Mouse (Mus musculus): ENCODE data around the gene Med16. TPM values are rescaled to one million over a fixed set of nuclear protein-coding genes. Genes with fewer than 3 reads are reported as not detected.

Gene Med16
- polyA plus RNA-seq, 1 experiment from 2014 or later = 27.1 TPM

DNA sequence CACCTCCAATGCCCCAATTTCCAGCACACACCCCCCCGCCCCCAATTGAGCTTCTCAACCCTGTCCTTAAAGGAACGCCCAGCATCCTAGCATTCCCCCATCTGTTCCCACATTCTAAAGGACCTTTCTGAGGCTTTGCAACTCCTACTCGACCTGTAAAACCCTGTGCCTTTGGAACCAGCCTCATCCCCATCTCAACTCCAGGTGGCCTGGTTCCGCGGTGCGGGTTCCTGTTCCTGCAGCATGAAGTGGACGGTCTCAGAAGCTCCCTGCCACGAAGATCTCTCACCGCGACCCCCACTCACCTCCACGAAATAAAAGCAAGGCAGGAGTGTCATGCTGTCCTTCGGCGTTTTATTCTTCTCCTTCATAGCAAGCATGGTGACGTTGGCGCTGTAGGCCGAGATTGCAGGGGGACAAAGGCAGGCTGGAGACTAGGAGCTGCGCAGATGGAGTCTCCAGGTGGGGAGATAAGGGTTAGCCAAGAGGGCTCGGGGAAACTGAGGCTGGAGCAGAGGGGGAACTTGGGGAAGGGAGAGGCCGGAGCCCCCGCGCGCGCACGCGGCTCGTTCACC, 34.9 kb downstream of the Med16 start:
- ChIA-PET POLR2A (interaction anchor here (1.4 kb wide), 2 partner anchors 15 to 21 kb away, joined by 3 read pairs; no protein-coding TSS in a partner anchor), CTCF (interaction anchor here (1.2 to 1.7 kb wide), 2 partner anchors 10 to 39 kb away, joined by 3 to 5 read pairs; no protein-coding TSS in a partner anchor)
- TF ChIP-seq CTCF (IDR thresholded peaks at IDR 0.05) = no peak
- no peaks in the 10 kb centered on the region for H3K27me3 ChIP-seq
- ATAC-seq (no peak), DNase-seq (ENCODE audit: low read depth, low spot score) (no peak)
- in situ Hi-C loops (cut with MboI; ENCODE audit: low pct_unique_long_range_greater_than_20kb) = no loop called here

DNA sequence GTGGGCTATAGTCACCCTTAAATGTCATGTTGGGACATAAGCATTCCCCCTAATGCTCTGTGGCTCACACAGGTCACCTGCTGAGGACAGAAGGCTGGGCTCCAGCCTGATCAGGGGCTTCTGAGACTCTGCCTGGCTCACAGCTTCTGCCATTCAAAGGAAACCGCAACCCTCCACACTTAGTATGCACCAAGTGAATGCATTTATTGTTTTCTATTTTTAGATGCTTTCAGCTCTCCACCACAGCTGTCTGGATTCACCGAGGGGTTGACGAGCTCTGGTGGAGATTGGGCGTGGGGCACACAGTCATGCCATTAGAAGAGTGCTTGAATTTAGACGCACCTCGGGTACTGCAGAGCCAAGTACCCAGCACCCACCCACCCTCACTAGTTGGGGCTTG, 35.4 kb downstream of the Med16 start:
- CTCF ChIA-PET = interaction anchor here (1.2 to 1.7 kb wide), 2 partner anchors 10 to 38 kb away, joined by 3 to 5 read pairs; no protein-coding TSS in a partner anchor
- POLR2A ChIA-PET = interaction anchor here (1.4 kb wide), 2 partner anchors 15 to 20 kb away, joined by 3 read pairs; no protein-coding TSS in a partner anchor
- ATAC-seq = no peak

DNA sequence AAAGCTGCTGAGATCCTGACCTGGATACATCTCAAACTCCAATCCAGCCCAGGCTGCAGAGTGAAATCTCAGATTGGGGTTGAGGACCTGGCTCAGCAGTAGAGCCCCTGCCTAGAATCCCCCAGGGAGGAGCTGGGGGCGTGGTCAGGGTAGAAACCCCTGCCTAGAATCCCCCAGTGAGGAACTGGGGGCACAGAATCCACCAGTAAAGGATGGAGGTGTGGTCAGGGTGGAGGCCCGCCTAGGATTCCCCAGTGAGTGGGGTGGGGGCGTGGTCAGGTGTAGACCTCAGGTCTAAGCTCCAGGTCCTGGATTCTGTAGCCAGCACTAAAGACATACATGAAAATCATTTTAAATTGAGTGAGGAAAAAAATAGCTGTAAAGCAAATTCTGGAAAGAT, 35.9 kb downstream of the Med16 start:
- in situ Hi-C loops (cut with MboI; ENCODE audit: low pct_unique_long_range_greater_than_20kb) = no loop called here
- H3K27me3 ChIP-seq = no peaks in the 10 kb centered on the region
- no peak for TF ChIP-seq CTCF (IDR thresholded peaks at IDR 0.05)
- ChIA-PET CTCF (interaction anchor here (1.2 to 1.7 kb wide), 2 partner anchors 10 to 38 kb away, joined by 3 to 5 read pairs; no protein-coding TSS in a partner anchor), POLR2A (interaction anchor here (1.4 kb wide), 1 partner anchor 20 kb away, joined by 3 read pairs; no protein-coding TSS in a partner anchor)
- DNase-seq (ENCODE audit: low read depth, low spot score) = no peak
- ATAC-seq = no peak

More for the DNA sequence above, 35.4 kb downstream of the Med16 start:
- in situ Hi-C loops (cut with MboI; ENCODE audit: low pct_unique_long_range_greater_than_20kb) = no loop called here
- no peaks in the 10 kb centered on the region for H3K27me3 ChIP-seq
- no peak for TF ChIP-seq CTCF (IDR thresholded peaks at IDR 0.05)
- DNase-seq (ENCODE audit: low read depth, low spot score) = no peak

DNA sequence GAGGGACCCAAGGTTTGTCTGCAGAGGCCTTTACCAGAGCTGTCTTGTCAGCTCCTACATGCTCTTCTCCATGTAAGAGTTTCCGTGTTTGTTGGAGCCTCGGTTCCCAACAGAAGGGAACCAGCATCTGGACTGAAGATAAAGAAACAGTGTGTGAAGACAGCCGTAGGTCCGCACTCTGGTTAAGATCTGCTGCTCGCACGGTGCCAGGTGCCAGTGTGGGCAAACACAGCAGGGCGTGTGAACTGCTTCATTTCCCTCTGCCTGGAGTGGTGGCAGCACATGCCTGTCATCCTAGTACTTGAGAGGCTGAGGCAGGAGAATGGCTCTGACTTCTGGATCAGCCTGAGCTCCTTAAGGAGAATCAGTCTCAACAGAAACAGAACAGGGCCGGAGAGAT, 36.9 kb downstream of the Med16 start:
- POLR2A ChIA-PET = interaction anchor here (1.1 kb wide), 1 partner anchor 8 kb away, joined by 4 read pairs; no protein-coding TSS in a partner anchor
- no peaks in the 10 kb centered on the region for H3K27me3 ChIP-seq
- in situ Hi-C loops (cut with MboI; ENCODE audit: low pct_unique_long_range_greater_than_20kb) = no loop called here
- TF ChIP-seq CTCF (IDR thresholded peaks at IDR 0.05) = no peak
- CTCF ChIA-PET = interaction anchor here (1.0 kb wide), 1 partner anchor 31 kb away, joined by 3 read pairs; no protein-coding TSS in a partner anchor
- no peak for ATAC-seq
- DNase-seq (ENCODE audit: low read depth, low spot score) = no peak

DNA sequence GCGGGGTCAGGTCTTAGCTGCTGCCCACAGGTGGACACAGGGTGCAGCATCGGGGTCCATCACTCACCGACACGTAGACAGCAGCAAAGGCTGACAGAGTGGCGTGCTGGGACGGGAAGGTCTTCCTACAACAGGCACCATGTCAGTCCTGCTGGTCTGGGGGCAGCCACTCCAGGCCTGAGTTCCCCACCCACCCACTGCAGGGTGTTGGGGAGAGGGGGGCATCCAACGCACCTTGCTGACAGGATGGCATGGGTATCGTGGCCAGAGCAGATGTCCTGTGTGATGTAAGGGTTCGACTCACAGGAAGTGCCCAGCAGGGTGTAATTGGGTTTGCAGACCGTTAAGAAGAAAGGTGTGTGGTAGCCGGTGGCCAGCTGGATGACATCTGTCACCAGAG, 42.1 kb downstream of the Med16 start:
- in situ Hi-C loops (cut with MboI; ENCODE audit: low pct_unique_long_range_greater_than_20kb) = no loop called here
- TF ChIP-seq CTCF (IDR thresholded peaks at IDR 0.05) = no peak
- ATAC-seq (no peak), DNase-seq (ENCODE audit: low read depth, low spot score) (no peak)
- CTCF ChIA-PET = interaction anchor here (1.2 to 1.8 kb wide), 3 partner anchors 17 to 58 kb away, joined by 3 to 4 read pairs (median 3); no protein-coding TSS in a partner anchor
- POLR2A ChIA-PET = interaction anchor here (2.3 kb wide), 1 partner anchor 10 kb away, joined by 11 read pairs; no protein-coding TSS in a partner anchor
- no peaks in the 10 kb centered on the region for H3K27me3 ChIP-seq

DNA sequence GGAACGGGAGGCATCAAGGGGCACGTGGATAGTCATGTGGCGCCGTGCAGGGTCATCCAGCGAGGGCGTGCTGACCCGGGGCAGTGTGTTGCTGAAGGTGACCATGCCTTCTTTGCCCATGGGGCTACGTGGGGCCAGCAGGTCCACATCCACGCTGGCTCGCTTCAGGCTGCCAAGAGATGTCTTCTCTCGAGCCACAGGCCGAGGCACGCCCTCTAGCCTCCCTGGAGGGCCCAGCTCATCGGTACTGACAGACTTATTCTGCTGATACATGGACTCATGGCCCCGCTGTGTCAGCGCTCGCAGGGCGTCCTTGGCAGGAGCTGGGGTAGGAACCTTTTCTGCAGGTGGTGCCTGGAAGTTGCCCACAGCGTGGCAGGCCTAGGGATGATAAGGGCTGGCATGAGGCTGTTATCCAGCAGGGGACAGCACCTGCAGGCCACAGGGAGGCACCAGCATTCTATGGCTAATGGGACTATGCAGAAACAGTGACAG, 42.9 kb downstream of the Med16 start:
- in situ Hi-C loops (cut with MboI; ENCODE audit: low pct_unique_long_range_greater_than_20kb) = no loop called here
- no peaks in the 10 kb centered on the region for H3K27me3 ChIP-seq
- POLR2A ChIA-PET = interaction anchor here (2.3 kb wide), 1 partner anchor 9 kb away, joined by 11 read pairs; no protein-coding TSS in a partner anchor
- ATAC-seq (no peak), DNase-seq (ENCODE audit: low read depth, low spot score) (no peak)
- no peak for TF ChIP-seq CTCF (IDR thresholded peaks at IDR 0.05)
- CTCF ChIA-PET = interaction anchor here (1.4 to 1.8 kb wide), 2 partner anchors 31 to 35 kb away, joined by 3 to 4 read pairs; no protein-coding TSS in a partner anchor

DNA sequence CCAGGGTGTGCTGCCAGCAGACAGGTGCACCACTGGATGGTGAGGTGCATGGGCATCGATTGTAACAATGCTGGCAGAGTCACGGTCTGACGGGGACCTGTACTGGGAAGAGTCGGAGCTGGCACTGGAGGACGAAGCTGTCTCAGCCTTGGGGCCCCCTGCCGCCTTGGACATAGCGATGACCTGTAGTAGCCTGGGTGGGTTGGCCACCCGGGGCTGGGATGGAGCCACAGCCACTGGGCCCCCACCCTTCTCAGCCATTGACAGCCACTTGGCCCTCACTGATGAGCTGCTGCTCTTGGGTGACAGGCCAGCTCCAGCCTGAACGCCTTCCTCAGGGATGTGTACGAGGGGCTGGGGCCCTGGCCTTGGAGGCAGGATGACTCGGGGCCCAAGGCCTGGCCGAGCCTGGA, 43.5 kb downstream of the Med16 start:
- in situ Hi-C loops (cut with MboI; ENCODE audit: low pct_unique_long_range_greater_than_20kb) = no loop called here
- no peak for TF ChIP-seq CTCF (IDR thresholded peaks at IDR 0.05)
- ChIA-PET CTCF (interaction anchor here (1.1 to 1.8 kb wide), 3 partner anchors 18 to 36 kb away, joined by 3 to 4 read pairs (median 3); no protein-coding TSS in a partner anchor), POLR2A (interaction anchor here (2.3 kb wide), 1 partner anchor 8 kb away, joined by 11 read pairs; no protein-coding TSS in a partner anchor)
- no peaks in the 10 kb centered on the region for H3K27me3 ChIP-seq
- ATAC-seq = no peak
- DNase-seq (ENCODE audit: low read depth, low spot score) = no peak

DNA sequence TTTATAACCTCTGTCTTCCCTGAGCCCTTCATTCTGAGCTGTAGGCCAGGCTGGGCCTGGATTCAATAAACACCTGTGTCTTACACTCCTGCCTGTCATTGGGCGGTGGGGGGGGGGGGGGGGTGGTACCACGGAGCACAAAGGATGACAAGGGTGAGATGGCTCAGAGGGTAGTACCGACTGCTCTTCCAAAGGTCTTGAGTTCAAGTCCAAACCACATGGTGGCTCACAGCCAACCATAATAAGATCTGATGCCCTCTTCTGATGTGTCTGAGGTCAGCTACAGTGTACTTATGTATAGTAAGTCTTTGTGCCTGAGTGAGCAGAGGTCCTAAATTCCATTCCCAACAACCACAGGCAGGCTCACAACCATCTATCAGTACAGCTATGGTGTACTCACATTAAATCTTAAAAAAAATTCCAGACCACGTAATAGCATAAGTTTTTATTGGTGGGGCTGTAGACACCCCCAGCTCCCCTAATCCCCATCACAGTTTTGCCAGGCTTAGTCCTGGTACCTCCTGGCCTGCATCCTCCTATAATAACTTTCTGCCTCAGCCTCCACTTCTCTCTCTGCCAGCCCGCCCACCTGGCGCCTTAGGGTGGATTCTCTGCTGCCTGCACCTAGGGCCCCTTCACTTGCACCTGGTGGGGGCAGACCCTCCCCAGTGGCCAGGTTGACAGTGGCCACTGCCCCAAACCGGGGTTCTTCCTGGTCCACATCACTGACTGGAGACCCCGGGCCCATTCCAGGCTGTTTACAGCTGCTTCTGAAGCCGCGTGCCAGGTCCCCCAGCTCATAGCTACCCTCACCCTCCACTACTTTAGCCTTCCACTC, 44.2 kb downstream of the Med16 start:
- no peak for ATAC-seq
- no peak for DNase-seq (ENCODE audit: low read depth, low spot score)
- TF ChIP-seq CTCF (IDR thresholded peaks at IDR 0.05) = no peak
- CTCF ChIA-PET = interaction anchor here (1.1 to 1.4 kb wide), 2 partner anchors 19 to 36 kb away, joined by 3 read pairs; no protein-coding TSS in a partner anchor
- no peaks in the 10 kb centered on the region for H3K27me3 ChIP-seq
- POLR2A ChIA-PET = interaction anchor here (0.9 to 2.3 kb wide), 2 partner anchors 8 to 23 kb away, joined by 4 to 11 read pairs; no protein-coding TSS in a partner anchor
- in situ Hi-C loops (cut with MboI; ENCODE audit: low pct_unique_long_range_greater_than_20kb) = no loop called here

DNA sequence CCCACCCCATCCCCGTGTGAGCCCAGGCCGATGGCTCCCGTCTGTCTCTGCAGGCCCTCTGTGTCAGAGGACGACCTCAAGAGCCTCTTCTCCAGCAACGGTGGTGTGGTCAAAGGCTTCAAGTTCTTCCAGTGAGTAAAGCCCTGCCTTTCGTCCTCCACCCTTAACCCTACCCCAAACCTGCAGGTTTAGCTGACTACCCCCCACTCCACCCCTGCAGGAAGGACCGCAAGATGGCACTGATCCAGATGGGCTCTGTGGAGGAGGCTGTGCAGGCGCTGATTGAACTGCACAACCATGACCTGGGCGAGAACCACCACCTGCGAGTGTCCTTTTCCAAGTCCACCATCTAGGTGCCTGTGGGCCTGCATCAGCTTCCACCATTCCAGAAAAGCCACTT, 45.8 kb downstream of the Med16 start:
- H3K27me3 ChIP-seq = no peaks in the 10 kb centered on the region
- no peak for ATAC-seq
- POLR2A ChIA-PET = no interaction called here
- DNase-seq (ENCODE audit: low read depth, low spot score) = no peak
- CTCF ChIA-PET = no interaction called here
- no peak for TF ChIP-seq CTCF (IDR thresholded peaks at IDR 0.05)
- in situ Hi-C loops (cut with MboI; ENCODE audit: low pct_unique_long_range_greater_than_20kb) = no loop called here

DNA sequence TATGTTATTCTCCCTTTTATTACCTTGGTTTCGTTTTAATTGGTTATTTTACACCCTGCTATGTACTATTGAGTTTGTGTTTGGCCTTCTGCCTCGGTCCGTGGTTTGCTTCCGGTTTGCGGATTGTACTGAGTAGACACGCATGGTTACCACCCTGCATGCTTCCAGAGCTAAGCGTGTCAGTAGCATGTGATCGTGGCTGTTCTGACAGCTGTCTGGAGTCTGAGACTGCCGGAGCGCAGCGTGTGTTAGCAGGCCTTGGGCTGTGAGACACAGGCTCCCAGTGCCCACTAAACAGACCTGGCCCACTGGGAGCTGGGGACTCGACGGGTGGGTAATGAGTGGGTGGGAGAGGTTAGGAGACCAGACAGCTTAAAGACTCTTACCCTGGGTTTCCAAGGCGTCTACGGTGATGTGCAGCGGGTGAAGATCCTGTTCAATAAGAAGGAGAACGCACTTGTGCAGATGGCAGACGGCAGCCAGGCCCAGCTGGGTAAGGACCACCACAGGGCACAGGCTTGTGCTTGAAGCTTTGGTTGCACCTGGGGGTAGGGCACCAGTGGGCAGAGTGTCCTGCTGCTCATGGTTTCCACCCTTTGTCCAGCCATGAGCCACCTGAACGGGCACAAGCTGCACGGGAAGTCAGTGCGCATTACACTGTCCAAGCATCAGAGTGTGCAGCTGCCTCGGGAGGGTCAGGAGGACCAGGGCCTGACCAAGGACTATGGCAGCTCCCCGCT, 46.5 kb downstream of the Med16 start:
- no peaks in the 10 kb centered on the region for H3K27me3 ChIP-seq
- no peak for DNase-seq (ENCODE audit: low read depth, low spot score)
- CTCF ChIA-PET = no interaction called here
- POLR2A ChIA-PET = no interaction called here
- TF ChIP-seq CTCF (IDR thresholded peaks at IDR 0.05) = no peak
- ATAC-seq = no peak
- in situ Hi-C loops (cut with MboI; ENCODE audit: low pct_unique_long_range_greater_than_20kb) = no loop called here
